Mouse (Mus musculus) neural tube, embryonic 12.5 days (tissue): ENCODE measurements around the gene Aif1. TPM values are rescaled to one million over a fixed set of nuclear protein-coding genes. Genes with fewer than 3 reads are reported as not detected.
A peak's percentile ranks its signal among the peaks of the same experiment; 100 is the strongest.

Experiments used
- ATAC-seq: fragments of 200-750 bp; cut with Nextera tagmentation; 2 replicates; pipeline ENCODE4 v1.8.0; 2017; ENCODE audit warnings: low read depth, mild to moderate bottlenecking, moderate TSS enrichment, moderate library complexity; ENCODE audit not compliant: low FRiP score
- H3K27ac ChIP-seq: fragments of 300-500 bp; sonication (generic); 2 replicates; pipeline ENCODE4 v1.5.1; 2016
- H3K27me3 ChIP-seq: fragments of 300-500 bp; sonication (generic); replicated peaks from 2 replicates; pipeline ENCODE4 v1.6.1; 2016; ENCODE audit warnings: mild to moderate bottlenecking
- H3K36me3 ChIP-seq: fragments of 300-500 bp; sonication (generic); 2 replicates; pipeline ENCODE4 v1.6.1; 2016; ENCODE audit warnings: mild to moderate bottlenecking
- H3K4me1 ChIP-seq: fragments of 300-500 bp; sonication (generic); 2 replicates; pipeline ENCODE4 v1.6.1; 2016
- H3K4me2 ChIP-seq: fragments of 300-500 bp; sonication (generic); replicated peaks from 2 replicates; pipeline ENCODE4 v1.6.1; 2016; ENCODE audit warnings: mild to moderate bottlenecking
- H3K4me3 ChIP-seq: fragments of 300-500 bp; sonication (generic); 2 replicates; pipeline ENCODE4 v1.5.1; 2016
- H3K9ac ChIP-seq: fragments of 300-500 bp; sonication (generic); 2 replicates; pipeline ENCODE4 v1.6.1; 2016; ENCODE audit warnings: mild to moderate bottlenecking
- H3K9me3 ChIP-seq: fragments of 300-500 bp; sonication (generic); 2 replicates; pipeline ENCODE4 v1.6.1; 2016; ENCODE audit warnings: mild to moderate bottlenecking
- WGBS: fragments of 180-500 bp; shearing (Covaris S2); methylation state at CpG from one replicate; pipeline ENCODE4 v1.1.7; 2016; 5-methylcytosine and 5-hydroxymethylcytosine counted together
- polyA plus RNA-seq: library from polyadenylated mRNA; unstranded; fragments of >200 nt; fragmentation: Nextera tagmentation; extraction: Ambion mirVana; gene quantifications from 2 replicates; pipeline ENCODE4 v1.2.1, GENCODE M21; 2016

Gene Aif1
- polyA plus RNA-seq, 1 experiment from 2014 or later, result 9.1 TPM

DNA sequence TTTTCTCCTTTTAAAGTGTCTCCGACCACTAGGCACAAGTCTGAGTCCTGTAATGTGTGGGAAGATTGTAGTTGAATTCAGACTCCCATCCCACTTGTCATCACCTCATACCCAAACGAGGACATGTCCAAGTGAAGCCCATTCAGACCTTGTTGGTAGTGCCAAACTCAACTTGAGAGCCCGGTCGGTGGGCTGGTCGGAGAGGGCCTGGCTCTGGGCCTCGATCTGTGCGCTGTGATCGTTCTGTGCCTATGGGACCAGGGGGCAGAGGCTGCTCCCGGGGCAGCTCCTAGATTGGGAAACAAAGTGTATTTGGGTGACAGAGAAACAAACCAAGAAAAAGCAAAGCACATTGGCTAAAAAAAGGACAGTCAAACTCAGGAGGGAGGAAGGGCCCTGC, 22.8 kb downstream of the Aif1 start:
- H3K27ac ChIP-seq, result no peak overlapping the region
- WGBS, result 97% methylated on average over 9 of the region's 9 CpGs
- ATAC-seq, result no peak

DNA sequence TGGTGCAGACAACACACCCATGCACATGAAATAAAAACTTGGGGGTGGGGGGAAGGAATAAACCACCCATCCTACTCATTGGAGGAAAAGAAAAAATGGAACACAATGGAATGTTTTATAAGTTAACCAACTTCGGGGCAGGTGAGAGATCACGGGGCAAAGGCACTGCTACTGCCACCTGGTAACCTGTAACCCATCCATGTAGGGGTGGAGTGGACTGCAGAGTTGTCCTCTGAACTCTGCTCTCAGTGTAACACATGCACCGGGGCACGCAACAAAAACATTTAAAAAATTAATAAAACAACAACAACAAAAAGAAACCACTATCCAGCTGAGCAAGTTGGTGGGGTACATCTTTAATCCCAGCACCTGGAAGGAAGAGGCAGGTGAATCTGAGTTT, 23.7 kb downstream of the Aif1 start:
- ATAC-seq, result no peak
- Histone ChIP-seq H3K9ac (no peak overlapping the region), H3K4me2 (no peak overlapping the region), H3K27me3 (no peaks in the 10 kb centered on the region), H3K9me3 (no peaks in the 10 kb centered on the region), H3K36me3 (peaks cover 96% of the 10 kb centered on the region), H3K4me1 (no peaks in the 10 kb centered on the region), H3K4me3 (no peak overlapping the region), H3K27ac (no peak overlapping the region)
- 92% methylated on average over 4 of the region's 4 CpGs for WGBS

More for the DNA sequence above, 22.8 kb downstream of the Aif1 start:
- H3K9ac ChIP-seq, result no peak overlapping the region
- peaks cover 98% of the 10 kb centered on the region for H3K36me3 ChIP-seq
- H3K4me3 ChIP-seq, result no peak overlapping the region
- H3K27me3 ChIP-seq, result no peaks in the 10 kb centered on the region
- no peaks in the 10 kb centered on the region for H3K4me1 ChIP-seq
- no peaks in the 10 kb centered on the region for H3K9me3 ChIP-seq
- H3K4me2 ChIP-seq, result no peak overlapping the region

DNA sequence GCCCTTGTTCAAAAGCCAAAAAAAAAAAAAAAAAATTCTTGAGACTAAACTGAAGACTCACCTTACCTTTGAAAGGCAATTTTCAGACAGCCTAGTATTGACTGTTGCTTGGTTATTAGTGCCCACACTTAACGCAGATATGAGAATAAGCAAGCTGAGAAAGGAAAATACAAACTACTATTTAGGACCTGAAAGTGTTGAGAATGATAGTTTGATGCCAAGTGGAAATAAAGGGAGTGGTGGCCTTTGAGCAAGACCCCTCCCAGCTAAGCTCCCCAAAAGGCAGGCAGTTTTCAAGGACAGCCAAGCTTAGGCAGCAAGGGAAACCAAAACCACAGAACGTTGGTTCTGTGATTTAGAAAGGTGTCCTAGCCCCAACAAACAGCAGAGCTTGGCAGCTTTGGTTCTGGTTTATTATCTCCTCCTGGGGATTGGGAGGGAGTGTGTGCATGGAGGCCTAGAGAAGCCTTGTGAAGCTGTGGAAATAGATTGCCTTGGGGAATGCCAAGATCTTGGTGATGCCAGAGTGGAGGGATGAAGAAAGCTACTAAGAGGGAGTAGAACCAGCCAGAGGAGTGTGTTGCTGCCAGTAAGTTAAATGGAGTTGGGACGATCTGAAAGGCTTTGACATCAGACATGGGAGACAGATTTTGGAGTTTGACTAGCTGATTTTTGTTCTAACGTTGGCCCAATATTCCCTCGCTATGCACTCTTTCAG, 27.8 kb downstream of the Aif1 start:
- H3K36me3 ChIP-seq, result peaks cover 96% of the 10 kb centered on the region
- no peak overlapping the region for H3K4me2 ChIP-seq
- no peak overlapping the region for H3K4me3 ChIP-seq
- H3K9me3 ChIP-seq, result no peaks in the 10 kb centered on the region
- H3K4me1 ChIP-seq, result no peaks in the 10 kb centered on the region
- no peak for ATAC-seq
- no peak overlapping the region for H3K27ac ChIP-seq
- H3K27me3 ChIP-seq, result no peaks in the 10 kb centered on the region
- H3K9ac ChIP-seq, result no peak overlapping the region
- WGBS, result 71% methylated on average over 5 of the region's 5 CpGs

- Histone ChIP-seq H3K4me1 (no peaks in the 10 kb centered on the region), H3K36me3 (peaks cover 96% of the 10 kb centered on the region), H3K27ac (no peak overlapping the region), H3K9me3 (no peaks in the 10 kb centered on the region), H3K27me3 (no peaks in the 10 kb centered on the region), H3K4me3 (no peak overlapping the region), H3K9ac (no peak overlapping the region), H3K4me2 (no peak overlapping the region)
- ATAC-seq, result no peak
- 62% methylated on average over 3 of the region's 3 CpGs for WGBS
Observed at GRCm38 (mm10) chr17:35147348-35147747, 28.5 kb downstream of the Aif1 start.

- no peak overlapping the region for H3K27ac ChIP-seq
- WGBS, result 94% methylated on average over 5 of the region's 5 CpGs
- no peak overlapping the region for H3K9ac ChIP-seq
- no peaks in the 10 kb centered on the region for H3K4me1 ChIP-seq
- no peaks in the 10 kb centered on the region for H3K9me3 ChIP-seq
- H3K27me3 ChIP-seq, result no peaks in the 10 kb centered on the region
- H3K4me3 ChIP-seq, result no peak overlapping the region
- H3K36me3 ChIP-seq, result peaks cover 96% of the 10 kb centered on the region
- no peak overlapping the region for H3K4me2 ChIP-seq
- no peak for ATAC-seq
Observed at GRCm38 (mm10) chr17:35146139-35146538, 29.7 kb downstream of the Aif1 start.

- WGBS, result 92% methylated on average over 6 of the region's 6 CpGs
- Histone ChIP-seq H3K4me3 (no peak overlapping the region), H3K4me2 (no peak overlapping the region), H3K27me3 (no peaks in the 10 kb centered on the region), H3K9me3 (no peaks in the 10 kb centered on the region), H3K9ac (peak overlapping the region; percentile 38; the same call in 1 of the 2 replicates), H3K36me3 (peaks cover 89% of the 10 kb centered on the region), H3K27ac (no peak overlapping the region), H3K4me1 (peaks cover 15% of the 10 kb centered on the region)
- no peak for ATAC-seq
Observed at GRCm38 (mm10) chr17:35141971-35142370, 33.9 kb downstream of the Aif1 start.

- no peaks in the 10 kb centered on the region for H3K9me3 ChIP-seq
- no peak overlapping the region for H3K9ac ChIP-seq
- no peak overlapping the region for H3K4me2 ChIP-seq
- H3K4me3 ChIP-seq, result no peak overlapping the region
- H3K36me3 ChIP-seq, result peaks cover 75% of the 10 kb centered on the region
- H3K27ac ChIP-seq, result no peak overlapping the region
- WGBS, result 83% methylated on average over 16 of the region's 16 CpGs
- H3K27me3 ChIP-seq, result no peaks in the 10 kb centered on the region
- no peak for ATAC-seq
- H3K4me1 ChIP-seq, result peaks cover 23% of the 10 kb centered on the region
Observed at GRCm38 (mm10) chr17:35140490-35140996, 35.3 kb downstream of the Aif1 start.

DNA sequence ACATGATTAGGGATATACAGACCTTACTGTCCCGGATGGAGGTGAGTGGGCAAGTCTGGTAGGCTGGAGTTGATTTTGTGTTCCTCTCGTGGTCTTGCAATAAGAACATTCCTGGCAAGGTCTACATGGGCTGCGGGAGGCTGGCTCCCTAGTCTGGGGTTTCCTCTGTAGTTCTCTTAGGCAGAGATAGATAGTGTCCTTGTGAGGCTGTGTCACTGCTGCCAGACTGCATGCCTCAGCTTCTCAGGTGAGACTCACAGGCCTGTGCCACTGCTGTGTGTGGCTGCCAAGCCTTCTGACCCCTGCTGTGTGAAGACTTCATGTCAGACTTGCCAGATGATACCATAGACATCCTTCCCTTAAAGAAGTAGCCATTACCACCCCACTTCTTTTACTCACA, 36.6 kb downstream of the Aif1 start:
- Histone ChIP-seq H3K4me1 (peaks cover 23% of the 10 kb centered on the region), H3K27ac (no peak overlapping the region), H3K4me2 (no peak overlapping the region), H3K9ac (no peak overlapping the region), H3K9me3 (no peaks in the 10 kb centered on the region), H3K4me3 (no peak overlapping the region), H3K36me3 (peaks cover 62% of the 10 kb centered on the region), H3K27me3 (no peaks in the 10 kb centered on the region)
- no peak for ATAC-seq
- 96% methylated on average over 3 of the region's 3 CpGs for WGBS

GRCm38 (mm10) chr17:35135591-35136320, 40.1 kb downstream of the Aif1 start:
- H3K9ac ChIP-seq, result peak overlapping the region; percentile 76
- peaks cover 23% of the 10 kb centered on the region for H3K4me1 ChIP-seq
- no peaks in the 10 kb centered on the region for H3K27me3 ChIP-seq
- peak overlapping the region; percentile 77 for H3K27ac ChIP-seq
- H3K4me3 ChIP-seq, result peak overlapping the region; percentile 77
- peaks cover 27% of the 10 kb centered on the region for H3K36me3 ChIP-seq
- H3K4me2 ChIP-seq, result peak overlapping the region; percentile 90
- no peaks in the 10 kb centered on the region for H3K9me3 ChIP-seq
- peak; percentile 68 for ATAC-seq
- under 1% methylated on average over 43 of the region's 43 CpGs for WGBS

DNA sequence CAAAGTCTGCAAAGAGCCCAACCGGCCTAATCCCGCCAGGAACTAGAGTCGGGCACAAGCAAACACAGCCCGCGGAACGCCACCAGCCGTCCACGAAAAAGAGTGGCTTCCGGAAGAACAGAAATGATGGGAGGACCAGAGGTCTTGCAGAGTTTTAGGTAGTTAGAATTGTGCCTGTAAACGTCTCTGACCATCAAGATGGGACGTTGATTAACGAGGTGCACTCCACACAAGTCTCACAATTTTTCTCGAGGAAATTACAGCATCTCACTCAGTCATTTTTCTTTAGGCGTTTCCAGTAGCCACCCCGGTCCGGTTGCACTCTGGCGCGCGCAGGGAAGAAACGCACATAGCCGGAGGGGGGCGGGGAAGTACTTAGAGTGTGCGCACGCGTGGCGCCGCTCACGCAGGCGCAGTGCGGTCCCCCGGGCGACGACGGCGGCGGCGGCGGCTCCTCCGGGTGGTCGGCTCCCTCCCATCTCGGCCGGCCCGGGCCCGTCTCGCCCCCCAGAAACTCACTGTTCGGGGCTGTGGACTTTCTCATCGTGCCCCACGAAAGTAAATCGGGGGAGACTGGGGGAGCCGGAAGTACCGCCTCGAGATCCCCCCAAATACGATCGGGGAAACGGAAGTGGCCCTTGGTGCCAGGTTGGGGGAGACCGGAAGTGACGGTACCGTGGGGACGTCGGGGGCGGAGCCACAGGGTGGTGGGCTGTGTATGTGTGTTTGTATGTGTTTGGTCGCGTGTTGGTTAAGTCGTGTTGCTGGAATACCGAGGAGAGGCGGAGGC, 40.9 kb downstream of the Aif1 start, which contains the start of gene Bag6:
TSS of gene Bag6 (plus strand) at position 378 of the 790 bp plus-strand sequence.
- H3K4me2 ChIP-seq, result peak within 1 kb of the TSS; percentile 90
- WGBS, result under 1% methylated on average over 66 of the region's 66 CpGs
- peak within 1 kb of the TSS; percentile 77 for H3K27ac ChIP-seq
- no peaks in the 10 kb centered on the region for H3K9me3 ChIP-seq
- H3K4me3 ChIP-seq, result peak within 1 kb of the TSS; percentile 77
- H3K4me1 ChIP-seq, result peaks cover 23% of the 10 kb centered on the region
- peak; percentile 95 for ATAC-seq
- H3K36me3 ChIP-seq, result peaks cover 19% of the 10 kb centered on the region
- H3K9ac ChIP-seq, result peak within 1 kb of the TSS; percentile 76
- no peaks in the 10 kb centered on the region for H3K27me3 ChIP-seq

GRCm38 (mm10) chr17:35133517-35133916, 42.4 kb downstream of the Aif1 start:
- Histone ChIP-seq H3K36me3 (peaks cover 4% of the 10 kb centered on the region), H3K27ac (no peak overlapping the region), H3K9ac (no peak overlapping the region), H3K4me3 (no peak overlapping the region), H3K9me3 (no peaks in the 10 kb centered on the region), H3K4me1 (peaks cover 23% of the 10 kb centered on the region), H3K4me2 (no peak overlapping the region), H3K27me3 (no peaks in the 10 kb centered on the region)
- no peak for ATAC-seq
- WGBS, result 93% methylated on average over 7 of the region's 7 CpGs

DNA sequence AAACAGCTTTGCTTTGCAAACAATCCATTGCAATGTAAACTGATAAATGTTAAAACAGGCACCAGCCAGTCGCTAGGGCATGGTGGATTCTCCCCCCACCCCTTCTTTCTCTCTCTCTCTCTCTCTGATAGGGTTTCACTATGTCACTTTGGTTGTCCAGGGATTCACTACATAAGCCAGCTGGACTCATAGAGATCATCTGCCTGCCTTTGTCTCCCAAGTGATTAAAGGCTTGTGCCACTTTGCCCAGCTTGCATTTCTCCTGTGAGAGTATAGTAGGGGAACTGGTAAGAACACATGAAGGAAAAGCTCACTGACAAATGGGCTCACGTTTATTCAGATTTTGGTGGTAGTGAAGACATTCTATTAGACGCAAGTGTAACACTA, 43.7 kb downstream of the Aif1 start:
- Histone ChIP-seq H3K4me3 (no peak overlapping the region), H3K27ac (no peak overlapping the region), H3K4me1 (peaks cover 21% of the 10 kb centered on the region), H3K4me2 (no peak overlapping the region), H3K9me3 (no peaks in the 10 kb centered on the region), H3K27me3 (no peaks in the 10 kb centered on the region), H3K9ac (no peak overlapping the region), H3K36me3 (no peaks in the 10 kb centered on the region)
- WGBS, result 82% methylated on average over 3 of the region's 3 CpGs
- ATAC-seq, result no peak
